9 mouse cellular contexts compared by ENCODE assay signal in genomic region chr19:8682996-8683395, GRCm38 (mm10). TPM values are rescaled to one million over a fixed set of nuclear protein-coding genes. Genes with fewer than 3 reads are reported as not detected.
DNase-seq lines count a peak whose midpoint lies in the region; ATAC-seq and TF ChIP-seq lines count a peak whose summit lies in the region.
"Had no signal": no experiment of that assay in that cellular context is flagged by ENCODE, and none has a peak within 500 bp of the region (broad histone marks: within the 10 kb centered on the region; RNA-seq: fewer than 3 reads in every experiment).

No protein-coding gene starts in this region.

- no peaks in the 10 kb centered on the region for H3K36me3 ChIP-seq in liver, adult 2 months (ENCODE audit: control insufficient read depth, insufficient read depth, low read length)
- H3K36me3 ChIP-seq in stomach, embryonic 16.5 days (ENCODE audit: control insufficient read depth, insufficient read depth, low read length) = no peaks in the 10 kb centered on the region
- H3K36me3 ChIP-seq: embryonic facial prominence, embryonic 13.5 days had no signal

- peak; percentile 79 for ATAC-seq in granulocyte monocyte progenitor cell, adult 5-6 weeks (replicated peaks; ENCODE audit: poor library complexity, severe bottlenecking)
- ATAC-seq in stomach, embryonic 16.5 days (ENCODE audit: insufficient read depth, low FRiP score) = peak; percentile 19; the same call in 1 of the 2 replicates

- no peak overlapping the region for H3K27ac ChIP-seq in liver, adult 2 months (replicated peaks; ENCODE audit: insufficient read depth, low read depth, low read length)
- no peak overlapping the region for H3K27ac ChIP-seq in stomach, embryonic 16.5 days (ENCODE audit: low read length)
- H3K27ac ChIP-seq: embryonic facial prominence, embryonic 13.5 days had no signal

- no peaks in the 10 kb centered on the region for H3K27me3 ChIP-seq in liver, adult 2 months (ENCODE audit: control insufficient read depth, insufficient read depth, low read length)
- no peaks in the 10 kb centered on the region for H3K27me3 ChIP-seq in stomach, embryonic 16.5 days (ENCODE audit: control insufficient read depth, insufficient read depth, low read length)

- no peaks in the 10 kb centered on the region for H3K79me2 ChIP-seq in liver, adult 2 months (ENCODE audit: control insufficient read depth, insufficient read depth, low read length)

- no peaks in the 10 kb centered on the region for H3K9me3 ChIP-seq in stomach, embryonic 16.5 days (replicated peaks; ENCODE audit: control insufficient read depth, low read length)
- H3K9me3 ChIP-seq: embryonic facial prominence, embryonic 13.5 days had no signal

- 0% methylated on average over 3 of the region's 3 CpGs for WGBS in liver, adult 2 months
- WGBS in stomach, embryonic 16.5 days = 1% methylated on average over 3 of the region's 3 CpGs

- no peak for TF ChIP-seq POLR2A in liver, adult 2 months (IDR thresholded peaks at IDR 0.05; ENCODE audit: extremely low read depth, insufficient read depth, low read length)

- TF ChIP-seq CTCF in liver, adult 2 months (IDR thresholded peaks at IDR 0.05; ENCODE audit: low read depth, low read length) = 0 out of 2 replicates have a peak, but pooled peaks have one; percentile 11

- no peak overlapping the region for H3K4me2 ChIP-seq in stomach, embryonic 16.5 days (ENCODE audit: low read depth, low read length)
- H3K4me2 ChIP-seq: embryonic facial prominence, embryonic 13.5 days had no signal

- DNase-seq in A20 (ENCODE audit: low read depth, low spot score) = peak; percentile 80
- DNase-seq in ZHBTc4 (ENCODE audit: low read depth, low spot score) = peak; percentile 91
- DNase-seq in embryo, embryonic 11 days = peak; percentile 90
- DNase-seq in kidney, adult 9 months = peak; percentile 73
- DNase-seq in liver, adult 2 months (ENCODE audit: extremely low read depth, low read depth, low spot score) = peak; percentile 74
- peak; percentile 89 for DNase-seq in naive thymus-derived CD4-positive, alpha-beta T cell, adult 2 months (ENCODE audit: low read depth)

- H3K4me3 ChIP-seq in liver, adult 2 months (ENCODE audit: insufficient read depth, low read depth, low read length) = no peak overlapping the region
- no peak overlapping the region for H3K4me3 ChIP-seq in stomach, embryonic 16.5 days (replicated peaks; ENCODE audit: low read length)
- H3K4me3 ChIP-seq: embryonic facial prominence, embryonic 13.5 days had no signal

- H3K9ac ChIP-seq in liver, adult 2 months (ENCODE audit: low read depth, low read length) = no peak overlapping the region
- H3K9ac ChIP-seq in stomach, embryonic 16.5 days (ENCODE audit: low read length) = no peak overlapping the region
- H3K9ac ChIP-seq: embryonic facial prominence, embryonic 13.5 days had no signal

- H3K4me1 ChIP-seq in liver, adult 2 months (ENCODE audit: control insufficient read depth, insufficient read depth, low read length) = peaks cover 8% of the 10 kb centered on the region
- peaks cover 18% of the 10 kb centered on the region for H3K4me1 ChIP-seq in stomach, embryonic 16.5 days (ENCODE audit: control insufficient read depth, insufficient read depth, low read length)

RNA-seq across cellular contexts. Expression of gene Chrm1, which starts 19.4 kb away (rescaled TPM):
- 0.04 TPM in 1 of 2 replicates, not detected in the other for total RNA-seq in granulocyte monocyte progenitor cell, adult 5-6 weeks (2014; fragmentation: Nextera tagmentation)
- not detected in 2 replicates for total RNA-seq in granulocyte monocyte progenitor cell, adult 5-6 weeks (2017)
- 0.07 and 0.46 TPM in 2 replicates for total RNA-seq in liver, adult 2 months (2014; rRNA removed)
- polyA plus RNA-seq in liver, adult 2 months (2012; rRNA removed) = 0.36 and 0.50 TPM in 2 replicates
- 1.3 and 1.9 TPM in 2 replicates for polyA plus RNA-seq in stomach, embryonic 16.5 days (2015; fragmentation: Nextera tagmentation; extraction: Ambion mirVana)

RNA-seq across cellular contexts. Expression of gene Slc3a2, which starts 40.2 kb away (rescaled TPM):
- 60.1 and 70.1 TPM in 2 replicates for total RNA-seq in granulocyte monocyte progenitor cell, adult 5-6 weeks (2014; fragmentation: Nextera tagmentation)
- total RNA-seq in granulocyte monocyte progenitor cell, adult 5-6 weeks (2017) = 78.5 and 87.2 TPM in 2 replicates
- 30.2 and 37.6 TPM in 2 replicates for total RNA-seq in liver, adult 2 months (2014; rRNA removed)
- 62.9 and 71.6 TPM in 2 replicates for polyA plus RNA-seq in liver, adult 2 months (2012; rRNA removed)
- 111 and 116 TPM in 2 replicates for polyA plus RNA-seq in stomach, embryonic 16.5 days (2015; fragmentation: Nextera tagmentation; extraction: Ambion mirVana)

RNA-seq across cellular contexts. Expression of gene Wdr74, which starts 52.6 kb away (rescaled TPM):
- 122 and 136 TPM in 2 replicates for total RNA-seq in granulocyte monocyte progenitor cell, adult 5-6 weeks (2014; fragmentation: Nextera tagmentation)
- 96.6 and 196 TPM in 2 replicates for total RNA-seq in granulocyte monocyte progenitor cell, adult 5-6 weeks (2017)
- 12.5 and 16.6 TPM in 2 replicates for total RNA-seq in liver, adult 2 months (2014; rRNA removed)
- polyA plus RNA-seq in liver, adult 2 months (2012; rRNA removed) = 23.8 and 28.9 TPM in 2 replicates
- polyA plus RNA-seq in stomach, embryonic 16.5 days (2015; fragmentation: Nextera tagmentation; extraction: Ambion mirVana) = 83.0 and 83.5 TPM in 2 replicates

RNA-seq across cellular contexts. Expression of gene 1700092M07Rik, which starts 57.5 kb away (rescaled TPM):
- not detected in 2 replicates for total RNA-seq in granulocyte monocyte progenitor cell, adult 5-6 weeks (2014; fragmentation: Nextera tagmentation)
- 2.5 TPM in 2 replicates for total RNA-seq in granulocyte monocyte progenitor cell, adult 5-6 weeks (2017)
- 0.83 TPM in 1 of 2 replicates, not detected in the other for total RNA-seq in liver, adult 2 months (2014; rRNA removed)
- not detected in 2 replicates for polyA plus RNA-seq in liver, adult 2 months (2012; rRNA removed)
- polyA plus RNA-seq in stomach, embryonic 16.5 days (2015; fragmentation: Nextera tagmentation; extraction: Ambion mirVana) = 1.1 and 2.1 TPM in 2 replicates

RNA-seq across cellular contexts. Expression of gene Stx5a, which starts 58.2 kb away (rescaled TPM):
- total RNA-seq in granulocyte monocyte progenitor cell, adult 5-6 weeks (2014; fragmentation: Nextera tagmentation) = 63.4 and 64.7 TPM in 2 replicates
- 43.0 and 62.0 TPM in 2 replicates for total RNA-seq in granulocyte monocyte progenitor cell, adult 5-6 weeks (2017)
- 43.5 and 46.8 TPM in 2 replicates for total RNA-seq in liver, adult 2 months (2014; rRNA removed)
- polyA plus RNA-seq in liver, adult 2 months (2012; rRNA removed) = 42.0 and 62.1 TPM in 2 replicates
- 146 and 148 TPM in 2 replicates for polyA plus RNA-seq in stomach, embryonic 16.5 days (2015; fragmentation: Nextera tagmentation; extraction: Ambion mirVana)
